Mouse (Mus musculus): Measurements from ENCODE around the gene Nrp1. TPM values are rescaled to one million over a fixed set of nuclear protein-coding genes. Genes with fewer than 3 reads are reported as not detected.

Gene Nrp1
- 132 and 134 TPM in 2 replicates for polyA plus RNA-seq (2015; fragmentation: Nextera tagmentation; extraction: Ambion mirVana)

- H3K4me1 ChIP-seq: peaks cover 50% of the 10 kb centered on the region
- H3K4me2 ChIP-seq (replicated peaks): peak within 1 kb of the TSS; percentile 96
- WGBS: 0% methylated on average over 21 of the region's 21 CpGs
- no peaks in the 10 kb centered on the region for H3K9me3 ChIP-seq
- peak within 1 kb of the TSS; percentile 95 for H3K27ac ChIP-seq (replicated peaks)
- peak; percentile 35 for ATAC-seq (replicated peaks)
- H3K27me3 ChIP-seq: no peaks in the 10 kb centered on the region
- peak within 1 kb of the TSS; percentile 66 for H3K4me3 ChIP-seq
- peak within 1 kb of the TSS; percentile 84 for H3K9ac ChIP-seq (replicated peaks)
- no peaks in the 10 kb centered on the region for H3K36me3 ChIP-seq
These were observed at the start of gene Nrp1 for GRCm38 (mm10) chr8:128358406-128358755. Nrp1 (plus strand) TSS chr8:128358604.

GRCm38 (mm10) chr8:128320797-128321196 is 37.6 kb upstream of the Nrp1 start:
- no peak for ATAC-seq (replicated peaks)
- Histone ChIP-seq H3K4me1 (no peaks in the 10 kb centered on the region), H3K27ac (replicated peaks) (no peak overlapping the region), H3K36me3 (no peaks in the 10 kb centered on the region), H3K4me3 (no peak overlapping the region), H3K4me2 (replicated peaks) (no peak overlapping the region), H3K9ac (replicated peaks) (no peak overlapping the region), H3K27me3 (no peaks in the 10 kb centered on the region), H3K9me3 (no peaks in the 10 kb centered on the region)
- 90% methylated on average over 2 of the region's 2 CpGs for WGBS

- 92% methylated on average over 1 of the region's 1 CpGs for WGBS
- H3K27me3 ChIP-seq: no peaks in the 10 kb centered on the region
- no peak overlapping the region for H3K4me3 ChIP-seq
- ATAC-seq (replicated peaks): no peak
- no peak overlapping the region for H3K27ac ChIP-seq (replicated peaks)
- H3K36me3 ChIP-seq: no peaks in the 10 kb centered on the region
- H3K4me2 ChIP-seq (replicated peaks): no peak overlapping the region
- no peaks in the 10 kb centered on the region for H3K9me3 ChIP-seq
- H3K4me1 ChIP-seq: no peaks in the 10 kb centered on the region
- no peak overlapping the region for H3K9ac ChIP-seq (replicated peaks)
These were observed 31.1 kb upstream of the Nrp1 start for GRCm38 (mm10) chr8:128327281-128327680.

GRCm38 (mm10) chr8:128327922-128328321 is 30.5 kb upstream of the Nrp1 start:
- Histone ChIP-seq H3K4me1 (no peaks in the 10 kb centered on the region), H3K4me2 (replicated peaks) (no peak overlapping the region)

GRCm38 (mm10) chr8:128329502-128329901 is 28.9 kb upstream of the Nrp1 start:
- Histone ChIP-seq H3K4me2 (replicated peaks) (no peak overlapping the region), H3K9me3 (no peaks in the 10 kb centered on the region), H3K4me3 (no peak overlapping the region), H3K27ac (replicated peaks) (no peak overlapping the region), H3K4me1 (no peaks in the 10 kb centered on the region), H3K9ac (replicated peaks) (no peak overlapping the region), H3K27me3 (no peaks in the 10 kb centered on the region), H3K36me3 (no peaks in the 10 kb centered on the region)
- 90% methylated on average over 3 of the region's 3 CpGs for WGBS
- no peak for ATAC-seq (replicated peaks)

More at GRCm38 (mm10) chr8:128327922-128328321, 30.5 kb upstream of the Nrp1 start:
- Histone ChIP-seq H3K36me3 (no peaks in the 10 kb centered on the region), H3K4me3 (no peak overlapping the region), H3K9me3 (no peaks in the 10 kb centered on the region), H3K9ac (replicated peaks) (no peak overlapping the region), H3K27me3 (no peaks in the 10 kb centered on the region), H3K27ac (replicated peaks) (no peak overlapping the region)
- WGBS: 17% methylated on average over 2 of the region's 2 CpGs
- no peak for ATAC-seq (replicated peaks)

- Histone ChIP-seq H3K9ac (replicated peaks) (no peak overlapping the region), H3K9me3 (no peaks in the 10 kb centered on the region), H3K4me2 (replicated peaks) (no peak overlapping the region), H3K4me3 (no peak overlapping the region), H3K36me3 (no peaks in the 10 kb centered on the region), H3K27me3 (no peaks in the 10 kb centered on the region), H3K27ac (replicated peaks) (no peak overlapping the region), H3K4me1 (no peaks in the 10 kb centered on the region)
- WGBS: 83% methylated on average over 3 of the region's 3 CpGs
- no peak for ATAC-seq (replicated peaks)
These were observed 22.4 kb upstream of the Nrp1 start for GRCm38 (mm10) chr8:128335976-128336375.

- Histone ChIP-seq H3K36me3 (no peaks in the 10 kb centered on the region), H3K4me3 (no peak overlapping the region), H3K4me2 (replicated peaks) (no peak overlapping the region), H3K4me1 (no peaks in the 10 kb centered on the region), H3K27me3 (no peaks in the 10 kb centered on the region), H3K27ac (replicated peaks) (no peak overlapping the region), H3K9me3 (no peaks in the 10 kb centered on the region), H3K9ac (replicated peaks) (no peak overlapping the region)
- no peak for ATAC-seq (replicated peaks)
These were observed 19.5 kb upstream of the Nrp1 start for GRCm38 (mm10) chr8:128338951-128339350.

- H3K9me3 ChIP-seq: no peaks in the 10 kb centered on the region
- 89% methylated on average over 3 of the region's 3 CpGs for WGBS
These were observed 18.9 kb upstream of the Nrp1 start for GRCm38 (mm10) chr8:128339521-128339920.

GRCm38 (mm10) chr8:128350405-128350804 is 8.0 kb upstream of the Nrp1 start:
- no peak overlapping the region for H3K27ac ChIP-seq (replicated peaks)
- H3K36me3 ChIP-seq: no peaks in the 10 kb centered on the region
- H3K4me1 ChIP-seq: no peaks in the 10 kb centered on the region
- no peak overlapping the region for H3K4me2 ChIP-seq (replicated peaks)
- H3K9ac ChIP-seq (replicated peaks): no peak overlapping the region
- H3K4me3 ChIP-seq: no peak overlapping the region
- no peaks in the 10 kb centered on the region for H3K27me3 ChIP-seq
- no peaks in the 10 kb centered on the region for H3K9me3 ChIP-seq
- ATAC-seq (replicated peaks): no peak

More at GRCm38 (mm10) chr8:128339521-128339920, 18.9 kb upstream of the Nrp1 start:
- no peak overlapping the region for H3K27ac ChIP-seq (replicated peaks)
- H3K4me1 ChIP-seq: no peaks in the 10 kb centered on the region
- H3K27me3 ChIP-seq: no peaks in the 10 kb centered on the region
- ATAC-seq (replicated peaks): no peak
- H3K36me3 ChIP-seq: no peaks in the 10 kb centered on the region
- H3K4me3 ChIP-seq: no peak overlapping the region
- no peak overlapping the region for H3K9ac ChIP-seq (replicated peaks)
- no peak overlapping the region for H3K4me2 ChIP-seq (replicated peaks)

- H3K9me3 ChIP-seq: no peaks in the 10 kb centered on the region
- H3K4me2 ChIP-seq (replicated peaks): no peak overlapping the region
- no peak for ATAC-seq (replicated peaks)
- H3K27me3 ChIP-seq: no peaks in the 10 kb centered on the region
- no peak overlapping the region for H3K27ac ChIP-seq (replicated peaks)
- no peaks in the 10 kb centered on the region for H3K36me3 ChIP-seq
- H3K4me1 ChIP-seq: peaks cover 2% of the 10 kb centered on the region; the same call in 1 of the 2 replicates
- H3K4me3 ChIP-seq: no peak overlapping the region
- H3K9ac ChIP-seq (replicated peaks): no peak overlapping the region
These were observed 7.2 kb upstream of the Nrp1 start for GRCm38 (mm10) chr8:128351211-128351610.

GRCm38 (mm10) chr8:128352821-128353220 is 5.6 kb upstream of the Nrp1 start:
- H3K4me1 ChIP-seq: peaks cover 17% of the 10 kb centered on the region
- no peak overlapping the region for H3K9ac ChIP-seq (replicated peaks)

GRCm38 (mm10) chr8:128353999-128354398 is 4.4 kb upstream of the Nrp1 start:
- Histone ChIP-seq H3K4me2 (replicated peaks) (no peak overlapping the region), H3K27ac (replicated peaks) (no peak overlapping the region), H3K9ac (replicated peaks) (no peak overlapping the region), H3K9me3 (no peaks in the 10 kb centered on the region), H3K27me3 (no peaks in the 10 kb centered on the region), H3K4me3 (no peak overlapping the region), H3K36me3 (no peaks in the 10 kb centered on the region), H3K4me1 (peaks cover 20% of the 10 kb centered on the region)
- no peak for ATAC-seq (replicated peaks)
- 9% methylated on average over 1 of the region's 1 CpGs for WGBS

More at GRCm38 (mm10) chr8:128352821-128353220, 5.6 kb upstream of the Nrp1 start:
- H3K4me3 ChIP-seq: no peak overlapping the region
- no peak for ATAC-seq (replicated peaks)
- no peaks in the 10 kb centered on the region for H3K36me3 ChIP-seq
- no peak overlapping the region for H3K27ac ChIP-seq (replicated peaks)
- H3K27me3 ChIP-seq: no peaks in the 10 kb centered on the region
- WGBS: 89% methylated on average over 2 of the region's 2 CpGs
- no peaks in the 10 kb centered on the region for H3K9me3 ChIP-seq
- no peak overlapping the region for H3K4me2 ChIP-seq (replicated peaks)

GRCm38 (mm10) chr8:128355091-128355490 is 3.3 kb upstream of the Nrp1 start:
- no peak overlapping the region for H3K27ac ChIP-seq (replicated peaks)
- 97% methylated on average over 1 of the region's 1 CpGs for WGBS
- H3K4me3 ChIP-seq: no peak overlapping the region
- H3K4me2 ChIP-seq (replicated peaks): no peak overlapping the region
- H3K4me1 ChIP-seq: peaks cover 23% of the 10 kb centered on the region
- no peaks in the 10 kb centered on the region for H3K9me3 ChIP-seq
- no peak overlapping the region for H3K9ac ChIP-seq (replicated peaks)
- no peaks in the 10 kb centered on the region for H3K36me3 ChIP-seq
- no peaks in the 10 kb centered on the region for H3K27me3 ChIP-seq
- no peak for ATAC-seq (replicated peaks)

Data from forebrain, embryonic 15.5 days (tissue).